Mouse (Mus musculus): ENCODE data around the gene Mmp24.

Mmp24 gene

GRCm38 (mm10) chr2:155860102-155860501 lies 85.0 kb downstream of the Mmp24 start:
- no peak for DNase-seq (ENCODE audit: low spot score in 2 of 2)

- DNase-seq (ENCODE audit: low spot score in 2 of 2), result no peak
Observed at GRCm38 (mm10) chr2:155861581-155861980, 86.4 kb downstream of the Mmp24 start.

- no peak for DNase-seq (ENCODE audit: low spot score in 2 of 2)
Observed at GRCm38 (mm10) chr2:155862573-155863300, 87.6 kb downstream of the Mmp24 start.

- no peak for DNase-seq (ENCODE audit: low spot score in 2 of 2)
Observed at GRCm38 (mm10) chr2:155863301-155863867, 88.2 kb downstream of the Mmp24 start.
